Mouse (Mus musculus): ENCODE measurements around the gene BC048403. TPM values are rescaled to one million over a fixed set of nuclear protein-coding genes. Genes with fewer than 3 reads are reported as not detected.

BC048403 gene
- polyA plus RNA-seq, 1 experiment from 2014 or later = 3.1 TPM

GRCm38 (mm10) chr10:121794486-121794885, 54.7 kb downstream of the BC048403 start:
- ATAC-seq (ENCODE audit: insufficient read depth, low FRiP score) = no peak
- H3K4me3 ChIP-seq (replicated peaks; ENCODE audit: low read length) = no peak overlapping the region
- H3K9ac ChIP-seq (ENCODE audit: low read length) = no peak overlapping the region
- 0 out of 2 replicates have a peak, but pooled peaks cover 3% of the 10 kb centered on the region for H3K4me1 ChIP-seq (ENCODE audit: control insufficient read depth, insufficient read depth, low read length)
- WGBS = 87% methylated on average over 12 of the region's 12 CpGs
- H3K9me3 ChIP-seq (replicated peaks; ENCODE audit: control insufficient read depth, low read length) = no peaks in the 10 kb centered on the region
- H3K36me3 ChIP-seq (ENCODE audit: control insufficient read depth, insufficient read depth, low read length) = no peaks in the 10 kb centered on the region
- H3K27ac ChIP-seq (ENCODE audit: low read length) = no peak overlapping the region
- H3K27me3 ChIP-seq (ENCODE audit: control insufficient read depth, insufficient read depth, low read length) = no peaks in the 10 kb centered on the region
- H3K4me2 ChIP-seq (ENCODE audit: low read depth, low read length) = no peak overlapping the region

- Histone ChIP-seq H3K4me2 (ENCODE audit: low read depth, low read length) (peak overlapping the region; percentile 28; the same call in 1 of the 2 replicates), H3K9me3 (replicated peaks; ENCODE audit: control insufficient read depth, low read length) (no peaks in the 10 kb centered on the region), H3K27me3 (ENCODE audit: control insufficient read depth, insufficient read depth, low read length) (no peaks in the 10 kb centered on the region), H3K9ac (ENCODE audit: low read length) (no peak overlapping the region), H3K4me1 (ENCODE audit: control insufficient read depth, insufficient read depth, low read length) (0 out of 2 replicates have a peak, but pooled peaks cover 3% of the 10 kb centered on the region), H3K4me3 (replicated peaks; ENCODE audit: low read length) (no peak overlapping the region), H3K27ac (ENCODE audit: low read length) (peak overlapping the region; percentile 61), H3K36me3 (ENCODE audit: control insufficient read depth, insufficient read depth, low read length) (no peaks in the 10 kb centered on the region)
- WGBS = 53% methylated on average over 8 of the region's 8 CpGs
- peak; percentile 94 for ATAC-seq (ENCODE audit: insufficient read depth, low FRiP score)
Measured at GRCm38 (mm10) chr10:121796027-121796802, 56.5 kb downstream of the BC048403 start.

- H3K4me1 ChIP-seq (ENCODE audit: control insufficient read depth, insufficient read depth, low read length) = 0 out of 2 replicates have a peak, but pooled peaks cover 3% of the 10 kb centered on the region
- WGBS = 92% methylated on average over 13 of the region's 13 CpGs
- H3K27me3 ChIP-seq (ENCODE audit: control insufficient read depth, insufficient read depth, low read length) = no peaks in the 10 kb centered on the region
Measured at GRCm38 (mm10) chr10:121800041-121800440, 60.3 kb downstream of the BC048403 start.

More at GRCm38 (mm10) chr10:121800041-121800440, 60.3 kb downstream of the BC048403 start:
- ATAC-seq (ENCODE audit: insufficient read depth, low FRiP score) = no peak
- Histone ChIP-seq H3K36me3 (ENCODE audit: control insufficient read depth, insufficient read depth, low read length) (no peaks in the 10 kb centered on the region), H3K4me3 (replicated peaks; ENCODE audit: low read length) (no peak overlapping the region), H3K9me3 (replicated peaks; ENCODE audit: control insufficient read depth, low read length) (no peaks in the 10 kb centered on the region), H3K4me2 (ENCODE audit: low read depth, low read length) (no peak overlapping the region), H3K9ac (ENCODE audit: low read length) (no peak overlapping the region), H3K27ac (ENCODE audit: low read length) (no peak overlapping the region)

Other genes with a start within 250 kb of the BC048403 start
- gene Tbk1, start 153.2 kb upstream of the BC048403 start, polyA plus RNA-seq (2015; fragmentation: Nextera tagmentation; extraction: Ambion mirVana) = 34.2 and 36.7 TPM in 2 replicates
- gene Xpot, start 113.6 kb upstream of the BC048403 start, polyA plus RNA-seq (2015; fragmentation: Nextera tagmentation; extraction: Ambion mirVana) = 53.9 and 56.1 TPM in 2 replicates
- 1.0 and 1.4 TPM in 2 replicates for gene D930020B18Rik, start 98.3 kb upstream of the BC048403 start, polyA plus RNA-seq (2015; fragmentation: Nextera tagmentation; extraction: Ambion mirVana)

Data from stomach, embryonic 16.5 days (tissue).